Mouse (Mus musculus) left cerebral cortex, postnatal 10 days (tissue): Measurements from ENCODE around the gene Insc. TPM values are rescaled to one million over a fixed set of nuclear protein-coding genes. Genes with fewer than 3 reads are reported as not detected.
"Not testable (repeated sequence)": the region's sequence is repeated elsewhere in the genome, so short reads cannot be mapped to it uniquely, and the experiment has no call there.

Experiments
- DNase-seq, 2 experiments: peaks; one replicate each; pipeline ENCODE4 v3.0.0; 2021 to 2022; ENCODE audit warnings: low spot score in 2 of 2, mixed read lengths in 1 of 2; ENCODE audit errors: extremely low spot score in 1 of 2
- intact Hi-C: fragments of 180-260 bp; cut with DNase I; formaldehyde crosslinking; loops from one replicate; pipeline ENCODE4 v1.15.1; 2025
- total RNA-seq, 2 experiments: library from RNA; stranded (reverse); gene quantifications; 2 replicates each; pipeline ENCODE4 v1.2.3; 2021

The Insc gene
- total RNA-seq = 1 to 10 TPM in 1 of 2 experiments, under 1 TPM in 1; 0.62 to 1.3 TPM

DNA sequence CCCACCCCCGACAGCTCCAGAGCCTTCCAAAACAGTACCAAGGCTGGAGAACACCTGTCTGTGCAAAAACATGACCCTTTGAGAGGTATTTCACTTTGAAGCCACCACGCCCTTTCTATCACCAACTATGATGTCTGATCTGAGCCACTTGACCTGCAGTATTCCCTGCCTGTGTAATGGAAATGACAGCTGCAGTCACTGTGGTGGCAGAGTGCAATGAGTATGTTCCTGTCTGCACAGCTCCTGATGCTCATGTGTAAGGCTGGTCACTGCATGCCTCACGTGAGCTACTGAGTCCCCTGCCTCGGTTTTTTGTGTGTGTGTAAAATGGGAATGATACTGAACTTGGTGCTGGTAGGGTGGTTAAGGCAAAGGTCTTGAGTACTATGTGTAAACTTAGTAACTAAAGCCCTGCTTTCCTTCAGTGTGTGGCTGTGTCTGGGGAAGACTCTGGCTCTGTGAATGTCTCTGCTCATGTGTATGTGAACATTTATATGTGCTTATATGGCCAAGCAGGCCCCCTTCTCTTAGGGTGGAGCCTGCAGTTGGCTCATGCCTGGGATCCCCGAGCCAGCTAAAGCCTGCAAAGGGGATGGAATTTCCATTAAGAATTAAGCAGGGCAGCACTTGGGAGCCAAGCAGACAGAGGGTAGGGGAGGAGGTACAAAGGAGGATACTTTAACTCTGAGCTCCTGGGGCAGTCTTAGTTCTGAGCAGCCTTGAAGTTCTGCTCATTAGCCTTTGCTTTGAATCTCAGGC is at the start of gene Insc:
TSS of gene Insc (plus strand) at position 673 of the 759 bp plus-strand sequence.
- DNase-seq = no peak

DNA sequence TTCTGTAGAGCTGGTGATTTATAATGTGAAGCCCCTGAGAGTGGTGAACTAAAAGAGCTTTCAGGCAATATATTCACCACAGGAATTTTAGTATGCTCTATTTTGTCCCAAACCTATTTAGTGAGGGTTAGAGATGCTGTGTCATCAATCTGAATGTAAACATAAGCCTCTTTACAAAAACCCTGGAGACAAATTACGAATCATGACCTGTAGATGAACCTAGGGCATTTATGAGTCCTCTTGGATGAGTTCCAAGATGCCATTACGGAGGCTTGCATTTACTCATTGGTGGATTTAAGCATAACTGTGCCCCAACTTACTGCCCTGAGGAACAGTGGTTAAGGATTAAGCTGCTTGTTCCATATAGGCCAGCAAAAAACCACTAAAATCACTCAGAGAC is 42.6 kb upstream of the Insc start:
- no peak for DNase-seq
- intact Hi-C loops = no loop called here

More for the DNA sequence above, at the start of gene Insc:
- intact Hi-C loops = no loop called here

DNA sequence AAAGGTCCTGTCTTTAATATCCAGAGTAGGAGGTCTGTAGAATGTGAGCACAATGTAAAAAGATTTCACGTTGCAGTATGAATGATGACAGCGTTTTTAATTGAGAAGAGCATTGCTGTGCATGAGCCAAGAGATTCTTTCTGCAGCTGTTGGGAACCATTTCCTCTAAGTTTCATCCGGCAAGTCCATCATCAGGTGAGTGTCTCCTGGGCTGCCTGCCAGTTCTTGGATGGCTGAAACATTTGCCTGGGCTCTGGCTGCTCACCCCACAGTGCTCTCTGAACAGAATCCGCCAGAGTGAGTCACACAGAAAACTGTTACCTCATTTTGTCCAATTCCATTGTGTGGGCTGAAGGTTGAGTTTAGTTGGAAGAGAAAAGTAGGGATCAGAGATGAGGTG is 36.8 kb upstream of the Insc start:
- DNase-seq = no peak
- intact Hi-C loops = no loop called here

DNA sequence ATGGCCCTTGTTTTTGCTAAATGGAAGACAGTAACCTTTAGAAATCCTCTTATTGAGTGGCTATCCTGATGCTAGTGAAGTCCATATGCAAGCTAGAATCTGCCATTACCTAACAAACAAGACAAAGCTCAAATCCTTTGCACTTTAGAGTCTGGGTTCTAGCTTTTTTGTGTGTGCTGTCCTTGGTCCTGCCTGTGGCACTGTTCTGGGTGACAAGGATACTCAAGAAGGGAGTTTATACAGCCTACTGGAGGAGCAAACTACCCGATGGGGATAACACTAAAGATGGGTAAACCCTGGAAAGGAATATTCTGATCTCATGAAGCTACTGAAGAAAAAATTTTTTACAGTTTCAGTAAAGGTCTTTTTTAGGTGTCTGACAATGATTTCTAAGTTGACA is 36.1 kb upstream of the Insc start:
- no peak for DNase-seq
- intact Hi-C loops = no loop called here

DNA sequence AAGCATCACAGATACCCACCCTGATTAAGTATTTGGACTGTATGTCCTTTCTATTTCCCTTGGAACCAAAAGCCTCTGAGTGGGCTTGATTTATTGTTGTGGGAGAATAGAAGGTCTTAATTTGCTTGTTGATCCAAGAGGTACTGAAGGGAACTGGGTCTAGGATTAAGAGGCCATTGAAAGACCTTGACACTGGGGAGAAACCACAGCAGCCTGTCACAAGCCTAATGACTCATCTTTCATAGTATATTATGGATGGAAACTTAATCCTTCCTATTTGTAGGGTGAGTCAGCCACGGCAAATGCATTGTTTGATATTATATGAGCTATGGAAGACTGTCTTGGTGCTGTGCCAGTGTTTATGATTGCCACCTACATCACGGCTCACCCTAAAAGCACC is 33.1 kb upstream of the Insc start:
- intact Hi-C loops = no loop called here
- DNase-seq = no peak

DNA sequence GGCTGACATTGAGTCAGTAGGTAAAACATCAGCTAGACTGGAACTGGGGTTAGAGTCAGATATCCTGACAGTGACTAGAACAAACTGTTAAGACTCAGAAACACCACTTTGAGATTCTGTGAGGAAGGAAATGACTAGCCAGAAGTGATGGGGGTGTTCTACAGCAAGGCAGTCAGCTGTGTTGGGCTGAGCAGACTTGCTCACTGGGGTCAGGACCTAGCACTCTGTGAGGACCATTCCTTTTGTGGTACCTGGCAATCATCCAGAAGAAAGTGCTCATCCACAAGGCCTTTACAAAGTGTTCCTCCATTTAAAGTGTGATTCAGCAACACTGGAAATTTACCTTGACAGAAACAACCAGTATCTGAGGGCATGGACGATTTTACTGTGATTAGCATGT is 31.0 kb upstream of the Insc start:
- intact Hi-C loops = no loop called here
- DNase-seq = no peak

DNA sequence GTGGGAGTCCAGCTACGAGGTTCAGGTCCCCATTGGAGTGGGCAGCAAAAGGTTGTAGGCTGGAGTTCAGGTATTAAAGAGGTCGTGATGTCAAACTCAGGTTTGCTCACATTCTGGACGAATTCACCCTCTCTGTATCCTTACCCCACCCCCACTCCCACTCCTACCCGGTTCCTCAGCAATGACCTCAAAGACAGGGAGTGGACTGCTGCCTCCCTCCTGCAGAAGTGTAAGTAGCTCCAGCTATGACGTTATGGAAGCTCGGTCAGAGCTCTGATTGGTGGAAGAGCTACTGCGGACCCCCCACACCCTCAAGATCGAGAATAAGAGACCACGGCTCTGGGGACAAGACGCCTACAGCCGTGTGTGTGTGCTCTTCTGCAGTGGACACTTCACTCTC is 25.2 kb upstream of the Insc start, which contains the start of gene Calcb:
TSS of gene Calcb (plus strand) at position 344 of the 400 bp plus-strand sequence.
- intact Hi-C loops = no loop called here
- DNase-seq = no peak

DNA sequence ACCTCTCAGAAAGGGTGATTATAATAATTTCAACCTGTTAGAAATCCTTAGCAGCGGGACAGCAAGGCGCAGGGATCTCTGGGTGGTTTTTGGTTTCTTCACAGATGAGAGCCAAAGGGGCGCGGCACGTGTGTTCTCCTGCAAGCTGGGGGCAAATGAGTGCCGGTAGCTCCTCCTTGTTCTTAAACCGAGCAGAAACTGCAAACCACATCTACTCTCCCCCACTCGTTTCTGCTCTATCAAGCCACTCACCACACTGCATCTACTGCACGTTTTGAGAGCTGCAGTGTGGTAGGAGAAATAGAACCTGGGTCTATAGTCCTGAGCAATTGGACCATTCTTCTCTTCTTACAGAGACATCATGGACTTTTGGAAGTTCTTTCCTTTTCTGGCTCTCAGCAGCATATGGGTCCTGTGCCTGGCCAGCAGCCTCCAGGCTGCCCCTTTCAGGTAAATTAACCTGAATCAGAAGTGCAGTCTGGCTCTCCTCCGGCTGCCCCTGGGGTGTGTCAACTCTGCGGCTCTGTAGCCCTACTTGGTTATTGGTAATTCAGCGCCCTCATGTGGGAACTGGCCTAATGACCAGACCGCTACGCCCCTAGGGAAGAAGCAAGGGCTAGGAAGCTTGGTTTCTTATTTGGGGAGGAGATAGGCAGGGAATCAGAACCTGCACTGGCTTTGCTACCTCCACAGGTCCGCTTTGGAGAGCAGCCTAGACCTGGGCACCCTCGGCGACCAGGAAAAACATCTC is 23.9 kb upstream of the Insc start:
- intact Hi-C loops = no loop called here
- DNase-seq = no peak

DNA sequence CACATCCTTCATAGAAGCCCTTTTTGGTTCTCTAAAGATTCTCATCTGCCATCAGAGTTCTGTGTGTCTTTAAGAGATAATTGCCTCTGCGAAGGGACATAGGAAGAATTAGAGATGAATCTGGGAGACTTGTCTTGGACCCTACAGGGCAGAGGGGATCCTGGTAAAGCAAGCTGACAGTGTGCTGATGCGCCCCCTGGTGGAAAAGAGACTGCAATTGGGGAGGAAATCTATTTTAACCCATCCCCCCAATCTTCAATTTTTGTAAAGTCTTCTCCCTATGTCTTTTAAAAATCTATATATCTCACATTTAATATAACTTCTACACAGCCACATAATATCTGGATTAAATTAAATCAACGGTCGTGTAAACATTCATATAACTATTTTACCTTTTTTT is 13.8 kb upstream of the Insc start:
- intact Hi-C loops = loop anchor here (5.0 kb wide), 1 partner anchor 88 kb away; no protein-coding TSS in a partner anchor
- not testable (repeated sequence) for DNase-seq

DNA sequence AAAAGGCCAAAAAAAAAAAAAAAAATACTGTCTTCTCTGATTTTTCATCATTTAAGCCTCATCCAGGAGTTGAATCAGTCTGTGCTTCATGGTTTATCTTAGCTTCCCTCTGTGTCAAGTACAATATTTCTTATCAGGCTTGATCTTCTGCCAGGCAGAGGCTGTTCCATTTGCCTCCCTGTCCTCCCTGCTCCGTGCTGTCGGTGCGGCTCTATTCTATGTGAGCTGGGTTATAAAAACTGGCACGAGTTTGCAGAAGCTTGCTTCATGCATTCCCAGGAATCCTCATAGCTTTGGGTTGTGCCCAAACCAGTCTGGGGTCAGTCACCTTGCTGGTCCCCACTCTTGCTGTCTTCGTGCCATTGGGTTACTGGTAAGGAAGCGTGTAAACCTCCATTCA is 12.3 kb upstream of the Insc start:
- intact Hi-C loops = loop anchor here (5.0 kb wide), 1 partner anchor 86 kb away; no protein-coding TSS in a partner anchor

DNA sequence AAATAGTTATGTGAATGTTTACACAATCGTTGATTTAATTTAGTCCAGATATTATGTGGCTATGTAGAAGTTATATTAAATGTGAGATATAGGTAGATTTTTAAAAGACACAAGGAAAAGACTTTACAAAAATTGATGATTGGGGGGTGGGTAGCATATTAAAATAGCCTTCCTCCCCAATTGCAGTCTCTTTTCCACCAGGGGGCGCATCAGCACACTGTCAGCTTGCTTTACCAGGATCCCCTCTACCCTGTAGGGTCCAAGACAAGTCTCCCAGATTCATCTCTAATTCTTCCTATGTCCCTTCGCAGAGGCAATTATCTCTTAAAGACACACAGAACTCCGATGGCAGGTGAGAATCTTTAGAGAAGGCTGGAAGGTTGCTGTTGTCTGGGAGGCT is 11.8 kb upstream of the Insc start:
- intact Hi-C loops = loop anchor here (5.0 kb wide), 1 partner anchor 86 kb away; no protein-coding TSS in a partner anchor
- DNase-seq = not testable (repeated sequence)

More for the DNA sequence above, 12.3 kb upstream of the Insc start:
- no peak for DNase-seq

DNA sequence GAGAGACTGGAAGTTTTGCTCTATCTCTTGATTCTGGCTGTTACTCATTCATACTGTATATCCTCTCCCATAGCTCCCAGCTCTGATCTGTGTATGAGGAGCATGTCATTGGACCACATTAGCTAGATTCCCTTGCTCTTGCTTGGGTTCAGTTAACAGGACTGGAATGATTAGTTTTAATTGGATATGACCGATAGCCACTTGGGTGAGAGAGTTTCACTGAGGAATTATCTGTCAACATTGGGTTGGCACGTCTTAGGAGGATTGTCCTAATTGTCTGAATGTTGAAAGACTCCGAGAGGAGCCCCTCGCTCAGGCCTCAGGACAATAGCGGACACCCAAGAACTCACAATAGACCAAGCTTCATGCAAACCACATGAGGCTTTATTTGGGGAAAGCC is 7.2 kb upstream of the Insc start:
- no peak for DNase-seq
- intact Hi-C loops = no loop called here

DNA sequence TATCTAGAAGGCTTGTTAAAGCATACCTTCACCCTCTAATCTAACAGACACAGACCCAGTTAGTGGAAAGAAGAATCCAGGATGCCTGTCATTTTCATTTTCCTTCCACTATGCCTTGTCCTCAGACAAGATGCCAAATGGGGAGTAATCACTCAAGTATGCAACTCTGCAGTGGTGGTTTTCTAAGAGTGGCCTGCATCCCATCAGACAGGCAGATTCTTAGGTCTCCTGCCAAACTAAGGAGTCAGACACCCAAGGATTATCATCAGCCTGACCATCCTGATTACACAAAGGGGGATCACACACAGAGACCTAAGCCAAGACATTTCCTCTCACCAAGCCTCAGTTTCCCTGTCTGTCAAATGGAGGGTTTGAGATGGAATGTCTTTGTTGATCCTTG is 5.3 kb upstream of the Insc start:
- intact Hi-C loops = no loop called here
- no peak for DNase-seq

DNA sequence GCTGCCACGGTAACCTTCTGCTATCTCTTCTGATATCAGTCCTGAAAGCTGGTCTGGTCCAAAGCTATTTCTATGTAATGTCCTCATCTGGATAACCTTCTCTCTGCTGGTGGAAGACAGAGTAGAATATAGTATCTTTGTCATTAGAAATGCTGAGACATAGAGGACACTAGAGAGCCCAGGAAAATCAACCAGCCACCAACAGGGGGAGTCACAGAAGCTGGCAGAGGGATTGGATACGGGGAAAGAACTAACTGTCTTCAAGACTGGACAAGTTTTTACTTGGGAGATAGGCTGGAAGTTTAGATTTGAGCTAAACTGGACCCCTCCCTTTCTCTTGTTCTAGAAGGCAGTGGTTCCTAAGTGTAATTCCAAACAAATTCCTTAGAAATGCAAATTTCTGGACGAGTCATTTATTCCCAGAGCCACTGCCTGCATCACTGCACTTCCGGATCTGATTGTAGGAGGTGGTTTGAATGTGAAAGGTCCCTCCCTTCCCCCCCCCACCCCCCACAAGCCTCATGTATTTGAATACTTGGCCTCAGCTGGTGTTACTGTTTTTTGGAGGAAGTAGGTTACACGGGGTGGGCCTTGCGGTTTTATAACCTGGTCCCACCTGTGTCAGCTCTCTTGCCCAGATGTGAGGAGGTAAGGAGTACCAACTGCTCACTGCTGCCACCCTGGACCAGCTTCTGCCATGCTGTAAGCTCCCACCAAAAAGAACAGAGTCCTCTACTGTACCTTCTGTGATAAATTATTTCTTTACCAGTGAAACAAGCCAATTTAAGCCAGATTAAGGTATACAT is 2.9 kb upstream of the Insc start:
- intact Hi-C loops = no loop called here
- DNase-seq = no peak

DNA sequence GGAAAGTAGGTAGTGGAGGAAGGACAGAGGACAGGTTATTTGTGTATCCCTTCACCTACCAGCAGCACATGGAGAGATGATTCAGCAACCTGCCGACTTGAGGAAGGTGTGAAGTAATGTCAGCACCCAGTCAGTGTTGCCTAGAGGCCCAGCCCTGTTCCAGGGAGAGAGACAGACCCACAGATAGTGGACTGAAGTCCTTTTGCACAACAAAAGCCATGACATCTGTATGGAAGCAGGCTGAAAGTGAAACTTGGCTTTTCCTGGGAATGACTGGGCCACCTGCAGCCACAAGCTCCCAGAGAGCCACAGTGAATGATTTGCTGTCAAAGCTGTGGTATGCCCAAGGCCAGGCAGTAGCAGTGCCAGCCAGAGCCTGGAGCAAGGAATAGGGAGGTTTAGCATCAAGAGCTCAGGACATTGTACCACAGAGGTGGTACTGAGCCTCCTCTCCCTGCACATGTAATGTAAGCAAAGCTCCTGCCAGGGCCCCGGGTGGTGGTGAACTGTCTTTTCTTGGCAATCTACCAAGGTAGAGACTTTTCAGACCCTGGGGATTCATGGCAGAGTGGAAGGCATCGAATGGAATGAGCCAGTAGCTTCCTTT is 1.2 kb downstream of the Insc start:
- no peak for DNase-seq
- intact Hi-C loops = no loop called here

DNA sequence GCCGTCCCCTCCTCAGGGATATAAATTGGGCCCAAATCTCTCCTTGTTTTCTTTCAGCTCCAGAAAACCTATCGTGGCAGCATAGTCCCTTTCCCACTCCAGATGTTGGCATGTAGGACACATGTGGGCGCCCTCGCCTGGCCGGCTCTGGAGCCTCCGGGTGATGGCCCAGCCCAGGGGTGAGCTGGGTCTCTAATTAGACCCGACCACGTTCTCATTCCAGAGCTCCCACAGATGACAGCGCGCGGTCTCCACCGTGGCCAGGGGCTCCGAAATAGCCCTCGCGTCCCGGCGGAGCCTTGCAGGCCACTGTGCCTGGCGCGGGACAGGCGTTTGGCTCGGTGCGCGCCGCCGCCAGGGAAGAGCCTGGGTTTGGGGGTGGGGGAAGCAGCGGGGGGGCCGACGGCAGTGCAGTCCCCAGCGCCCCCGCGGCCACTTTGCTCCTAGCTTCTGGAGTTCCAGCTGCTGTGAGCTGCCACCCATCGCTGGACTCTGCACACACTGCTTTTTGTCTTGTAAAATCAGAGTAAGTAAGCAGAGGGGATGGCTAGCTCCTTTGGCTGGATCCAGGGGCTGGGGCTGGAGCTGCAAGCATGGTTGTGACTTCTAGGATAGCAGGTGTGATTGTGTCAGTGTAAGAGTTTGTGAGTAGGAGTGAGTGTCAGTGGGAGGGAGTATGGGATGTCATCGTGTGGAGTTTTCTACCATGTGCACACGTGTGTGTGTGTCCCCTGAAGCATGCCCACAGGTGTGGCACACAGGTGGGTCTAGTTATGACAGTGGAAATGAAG is 2.2 kb downstream of the Insc start:
- intact Hi-C loops = no loop called here
- DNase-seq = peak in 1 of 2 experiments; percentile 31

DNA sequence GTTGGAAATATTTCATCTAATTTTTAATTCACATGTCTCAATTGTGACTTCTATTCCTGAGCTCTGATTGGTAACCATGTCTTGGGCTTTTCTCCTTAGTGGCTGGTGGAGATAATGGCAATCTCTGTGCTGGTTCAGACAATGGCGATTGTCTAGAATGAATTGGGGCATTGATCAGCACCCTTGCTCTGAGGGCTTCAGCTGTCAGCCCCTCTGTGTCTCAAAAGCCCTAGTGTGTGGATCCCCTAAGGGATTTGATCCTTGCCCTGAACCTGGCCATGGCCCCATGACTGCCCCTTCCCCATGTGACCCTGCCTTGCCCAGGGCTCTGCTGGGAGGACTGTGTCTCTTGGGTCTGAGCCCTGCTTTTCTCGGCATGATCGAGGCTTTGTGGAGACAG is 4.1 kb downstream of the Insc start:
- DNase-seq = no peak
- intact Hi-C loops = no loop called here

DNA sequence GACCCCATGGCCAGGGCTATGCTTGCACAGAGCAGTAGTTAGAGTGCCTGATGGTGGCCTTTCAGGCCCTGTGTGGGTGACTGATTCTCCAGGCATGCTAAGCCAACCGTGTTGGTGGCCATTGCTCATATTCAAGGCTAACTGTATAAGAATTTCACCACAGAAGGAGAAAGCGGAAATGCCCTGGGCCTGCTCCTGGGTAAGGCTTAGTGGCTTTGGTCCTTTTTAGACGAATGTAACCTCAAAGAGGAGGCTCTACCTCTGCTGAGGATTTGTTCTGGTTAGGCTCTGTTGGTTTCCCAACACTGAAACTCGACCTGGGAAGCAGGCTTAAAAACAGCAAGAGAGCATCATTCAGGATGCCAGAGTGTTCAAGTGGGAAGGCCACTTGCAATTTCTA is 4.7 kb downstream of the Insc start:
- intact Hi-C loops = no loop called here
- no peak for DNase-seq
